Mouse (Mus musculus) brain, embryonic 14.5 days (tissue): Measurements from ENCODE around the gene Thsd4.

ENCODE experiments used
- CTCF ChIP-seq: fragments of 200-500 bp; IDR thresholded peaks from 2 replicates; pipeline ENCODE4 v1.5.1; 2012; ENCODE audit warnings: inconsistent platforms, mild to moderate bottlenecking, moderate library complexity, borderline replicate concordance; ENCODE audit not compliant: insufficient read depth, insufficient read length; ENCODE audit errors: extremely low read depth
- POLR2A ChIP-seq: fragments of 200-500 bp; IDR thresholded peaks from 2 replicates; pipeline ENCODE4 v1.6.1; 2012; ENCODE audit warnings: mild to moderate bottlenecking, inconsistent platforms, borderline replicate concordance; ENCODE audit not compliant: poor library complexity, insufficient read depth, insufficient read length, severe bottlenecking; ENCODE audit errors: extremely low read depth

GRCm38 (mm10) chr9:60119846-60120245, 402.0 kb downstream of the Thsd4 start:
- TF ChIP-seq CTCF = no peak
- TF ChIP-seq POLR2A = no peak
